Mouse (Mus musculus) urinary bladder, adult 2 months (tissue): ENCODE data around the gene Gucd1. TPM values are rescaled to one million over a fixed set of nuclear protein-coding genes. Genes with fewer than 3 reads are reported as not detected.
"Not testable (repeated sequence)": the region's sequence is repeated elsewhere in the genome, so short reads cannot be mapped to it uniquely, and the experiment has no call there.

Source experiments
- DNase-seq: peaks from one replicate; pipeline ENCODE4 v3.0.0; 2022; ENCODE audit warnings: low spot score
- polyA plus RNA-seq: library from polyadenylated mRNA; depleted of rRNA; stranded (reverse); fragments of >200 nt; gene quantifications from 2 replicates; pipeline ENCODE4 v1.2.3, GENCODE M21; 2012; rRNA removed

Gene Gucd1
- 13.4 and 16.2 TPM in 2 replicates for polyA plus RNA-seq

- DNase-seq: peak; percentile 93
These were observed at the start of gene Gucd1 for GRCm38 (mm10) chr10:75517758-75518143. Gucd1 (minus strand) TSS chr10:75517972.

GRCm38 (mm10) chr10:75566765-75567164, 49.0 kb upstream of the Gucd1 start:
- DNase-seq: not testable (repeated sequence)

GRCm38 (mm10) chr10:75566321-75566720, 48.5 kb upstream of the Gucd1 start:
- DNase-seq: no peak

- no peak for DNase-seq
These were observed 48.1 kb upstream of the Gucd1 start for GRCm38 (mm10) chr10:75565906-75566305.

GRCm38 (mm10) chr10:75565436-75565835, 47.7 kb upstream of the Gucd1 start:
- no peak for DNase-seq

GRCm38 (mm10) chr10:75564687-75565265, 47.0 kb upstream of the Gucd1 start:
- DNase-seq: no peak

- DNase-seq: no peak
These were observed 44.8 kb upstream of the Gucd1 start for GRCm38 (mm10) chr10:75562596-75562995.

GRCm38 (mm10) chr10:75561071-75561654, 43.4 kb upstream of the Gucd1 start, which contains the start of gene Ggt1:
Ggt1 (plus strand) TSS chr10:75561604.
- no peak for DNase-seq

- DNase-seq: no peak
These were observed 42.8 kb upstream of the Gucd1 start for GRCm38 (mm10) chr10:75560549-75560899.

GRCm38 (mm10) chr10:75559676-75560548, 42.1 kb upstream of the Gucd1 start, which contains the start of gene Lrrc75b:
Lrrc75b (minus strand) TSS chr10:75560330.
- DNase-seq: no peak

GRCm38 (mm10) chr10:75559041-75559675, 41.4 kb upstream of the Gucd1 start:
- DNase-seq: no peak

GRCm38 (mm10) chr10:75558515-75558914, 40.7 kb upstream of the Gucd1 start:
- no peak for DNase-seq

GRCm38 (mm10) chr10:75556026-75556425, 38.3 kb upstream of the Gucd1 start:
- DNase-seq: no peak

GRCm38 (mm10) chr10:75555557-75555956, 37.8 kb upstream of the Gucd1 start:
- no peak for DNase-seq

GRCm38 (mm10) chr10:75554090-75554489, 36.3 kb upstream of the Gucd1 start:
- DNase-seq: no peak

- no peak for DNase-seq
These were observed 35.1 kb upstream of the Gucd1 start for GRCm38 (mm10) chr10:75552701-75553450.

GRCm38 (mm10) chr10:75552106-75552505, 34.3 kb upstream of the Gucd1 start:
- DNase-seq: no peak

GRCm38 (mm10) chr10:75551175-75551574, 33.4 kb upstream of the Gucd1 start:
- DNase-seq: no peak

GRCm38 (mm10) chr10:75549886-75550285, 32.1 kb upstream of the Gucd1 start:
- DNase-seq: no peak

- no peak for DNase-seq
These were observed 30.7 kb upstream of the Gucd1 start for GRCm38 (mm10) chr10:75548486-75548885.

- DNase-seq: no peak
These were observed 30.1 kb upstream of the Gucd1 start for GRCm38 (mm10) chr10:75547901-75548300.

GRCm38 (mm10) chr10:75536123-75536522, 18.4 kb upstream of the Gucd1 start:
- no peak for DNase-seq
